Mouse (Mus musculus) splenic B cell, adult 2 months (primary cell): ENCODE results near the gene Mrap.

Source experiments
- DNase-seq: peaks from one replicate; pipeline ENCODE4 v3.0.0-alpha.2; 2011; ENCODE audit warnings: low read depth, low spot score
- H3K27me3 ChIP-seq: 2 replicates; pipeline ENCODE4 v1.6.1; 2012; ENCODE audit warnings: mild to moderate bottlenecking, low read length, moderate library complexity, mixed read lengths; ENCODE audit not compliant: control insufficient read depth, poor library complexity, insufficient read depth, severe bottlenecking
- H3K36me3 ChIP-seq: 2 replicates; pipeline ENCODE4 v1.6.1; 2012; ENCODE audit warnings: mild to moderate bottlenecking, low read length, moderate library complexity, mixed read lengths; ENCODE audit not compliant: control insufficient read depth, poor library complexity, insufficient read depth, severe bottlenecking

Mrap gene

GRCm38 (mm10) chr16:90726600-90727227 lies 11.3 kb upstream of the Mrap start:
- H3K27me3 ChIP-seq = no peaks in the 10 kb centered on the region
- H3K36me3 ChIP-seq = no peaks in the 10 kb centered on the region; the same call in 1 of the 2 replicates
- no peak for DNase-seq

- Histone ChIP-seq H3K36me3 (no peaks in the 10 kb centered on the region), H3K27me3 (no peaks in the 10 kb centered on the region)
- peak; percentile 97 for DNase-seq
These were observed 10.5 kb upstream of the Mrap start, which contains the start of gene Mis18a for GRCm38 (mm10) chr16:90727233-90728115. TSS of gene Mis18a (minus strand) at chr16:90727404.

GRCm38 (mm10) chr16:90735611-90736010 lies 2.4 kb upstream of the Mrap start:
- Histone ChIP-seq H3K27me3 (no peaks in the 10 kb centered on the region), H3K36me3 (no peaks in the 10 kb centered on the region)
- DNase-seq = no peak

- Histone ChIP-seq H3K27me3 (no peaks in the 10 kb centered on the region), H3K36me3 (no peaks in the 10 kb centered on the region)
- no peak for DNase-seq
These were observed 1.2 kb upstream of the Mrap start for GRCm38 (mm10) chr16:90736672-90737270.

DNA sequence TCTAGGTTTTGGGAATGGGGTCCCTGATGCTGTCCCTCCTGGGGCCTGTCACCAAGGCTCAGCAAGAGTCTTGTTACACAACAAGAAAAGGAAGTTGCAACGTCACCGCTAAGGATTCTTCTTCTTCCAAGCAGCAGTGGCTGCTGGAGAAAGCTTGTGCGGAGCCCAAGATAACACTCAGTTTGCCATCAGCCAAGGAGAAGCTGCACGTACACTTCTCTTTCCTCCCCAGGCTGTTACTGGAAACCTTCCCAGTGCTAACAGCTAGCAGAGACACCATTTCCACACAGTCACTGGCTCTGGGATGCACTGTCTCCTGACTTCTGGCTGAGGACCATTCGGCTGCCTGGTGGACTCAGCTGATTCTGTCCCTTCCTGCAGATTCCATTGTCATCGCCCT lies 9.1 kb downstream of the Mrap start:
- Histone ChIP-seq H3K36me3 (no peaks in the 10 kb centered on the region), H3K27me3 (no peaks in the 10 kb centered on the region)
- DNase-seq = no peak

DNA sequence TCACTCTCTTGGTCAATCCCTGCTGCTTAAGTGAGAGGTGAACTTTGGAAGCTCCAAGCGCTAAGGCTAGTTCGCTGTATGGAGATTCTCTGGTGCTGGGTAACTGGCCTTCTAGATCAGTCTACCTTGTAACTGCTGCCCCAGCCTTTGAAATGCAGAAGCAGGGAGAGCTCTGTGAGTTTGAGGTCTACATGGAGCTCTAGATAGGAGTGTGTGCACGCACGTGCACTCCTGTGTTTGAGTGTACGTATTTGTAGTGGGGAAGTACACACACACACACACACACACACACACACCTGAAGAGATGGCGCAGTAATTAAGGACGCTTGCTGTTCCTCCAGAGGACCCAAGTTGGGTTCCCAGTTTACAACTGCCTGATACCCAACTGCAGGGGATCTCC lies 10.2 kb downstream of the Mrap start:
- no peak for DNase-seq
- no peaks in the 10 kb centered on the region for H3K36me3 ChIP-seq
- H3K27me3 ChIP-seq = no peaks in the 10 kb centered on the region

- Histone ChIP-seq H3K27me3 (no peaks in the 10 kb centered on the region), H3K36me3 (peaks cover 1% of the 10 kb centered on the region; the same call in 1 of the 2 replicates)
- DNase-seq = no peak
These were observed 15.5 kb downstream of the Mrap start for GRCm38 (mm10) chr16:90753386-90753941.

- no peak for DNase-seq
- H3K27me3 ChIP-seq = no peaks in the 10 kb centered on the region
- H3K36me3 ChIP-seq = peaks cover 12% of the 10 kb centered on the region
These were observed 21.3 kb downstream of the Mrap start for GRCm38 (mm10) chr16:90759335-90759734.

DNA sequence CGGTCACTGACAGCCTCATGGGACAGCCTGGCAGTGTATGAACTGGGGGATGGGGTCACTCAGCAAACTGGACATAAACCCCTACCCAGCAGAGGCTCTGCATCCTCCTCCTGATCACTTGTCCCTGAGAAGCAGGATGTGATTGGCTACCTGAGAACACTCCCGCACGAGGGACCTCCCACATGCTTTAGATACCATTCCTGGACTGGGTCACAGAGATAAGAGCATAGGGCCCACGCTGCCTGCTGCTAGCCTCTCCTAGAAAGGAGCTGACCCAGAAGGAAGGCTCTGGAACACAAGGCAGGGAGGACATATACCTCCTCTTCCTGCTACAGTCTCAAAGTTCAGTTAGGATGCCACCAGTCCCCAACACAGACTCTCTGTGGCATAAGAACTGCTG lies 22.5 kb downstream of the Mrap start:
- no peak for DNase-seq
- H3K27me3 ChIP-seq = no peaks in the 10 kb centered on the region
- H3K36me3 ChIP-seq = peaks cover 10% of the 10 kb centered on the region

- H3K36me3 ChIP-seq = peaks cover 7% of the 10 kb centered on the region
- no peak for DNase-seq
These were observed 27.3 kb downstream of the Mrap start for GRCm38 (mm10) chr16:90765195-90765877.

DNA sequence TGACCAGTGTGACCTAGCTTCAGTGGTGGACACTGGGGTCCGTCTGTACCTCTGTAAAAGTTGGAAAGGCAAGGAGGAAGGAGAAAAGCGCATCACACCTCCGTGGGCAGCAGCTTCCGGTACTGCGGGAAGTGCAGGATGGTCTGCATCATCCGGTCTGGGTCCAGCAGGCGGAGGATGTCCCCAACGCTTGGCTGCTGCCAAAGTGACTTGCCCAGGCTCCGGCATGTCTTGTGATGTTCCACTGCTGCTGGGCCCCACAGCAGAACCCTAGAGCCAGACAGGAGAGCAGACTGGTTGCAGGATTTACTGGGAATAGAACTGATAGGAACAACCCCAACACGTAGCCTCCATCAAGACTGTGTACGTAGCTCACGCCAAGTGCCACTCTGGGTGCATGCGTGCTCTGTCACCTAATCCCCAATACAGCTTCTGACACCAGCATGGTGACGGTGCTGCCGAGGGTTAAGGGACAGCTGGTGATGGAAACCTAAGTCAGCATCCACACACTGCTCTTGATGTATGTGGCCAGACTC lies 29.0 kb downstream of the Mrap start:
- Histone ChIP-seq H3K27me3 (no peaks in the 10 kb centered on the region), H3K36me3 (peaks cover 4% of the 10 kb centered on the region)
- DNase-seq = no peak

More at GRCm38 (mm10) chr16:90765195-90765877, 27.3 kb downstream of the Mrap start:
- no peaks in the 10 kb centered on the region for H3K27me3 ChIP-seq

GRCm38 (mm10) chr16:90774216-90774615 lies 36.2 kb downstream of the Mrap start:
- Histone ChIP-seq H3K27me3 (no peaks in the 10 kb centered on the region), H3K36me3 (peaks cover 5% of the 10 kb centered on the region)
- DNase-seq = no peak

- peaks cover 8% of the 10 kb centered on the region for H3K36me3 ChIP-seq
- DNase-seq = no peak
- no peaks in the 10 kb centered on the region for H3K27me3 ChIP-seq
These were observed 36.6 kb downstream of the Mrap start for GRCm38 (mm10) chr16:90774646-90775045.

DNA sequence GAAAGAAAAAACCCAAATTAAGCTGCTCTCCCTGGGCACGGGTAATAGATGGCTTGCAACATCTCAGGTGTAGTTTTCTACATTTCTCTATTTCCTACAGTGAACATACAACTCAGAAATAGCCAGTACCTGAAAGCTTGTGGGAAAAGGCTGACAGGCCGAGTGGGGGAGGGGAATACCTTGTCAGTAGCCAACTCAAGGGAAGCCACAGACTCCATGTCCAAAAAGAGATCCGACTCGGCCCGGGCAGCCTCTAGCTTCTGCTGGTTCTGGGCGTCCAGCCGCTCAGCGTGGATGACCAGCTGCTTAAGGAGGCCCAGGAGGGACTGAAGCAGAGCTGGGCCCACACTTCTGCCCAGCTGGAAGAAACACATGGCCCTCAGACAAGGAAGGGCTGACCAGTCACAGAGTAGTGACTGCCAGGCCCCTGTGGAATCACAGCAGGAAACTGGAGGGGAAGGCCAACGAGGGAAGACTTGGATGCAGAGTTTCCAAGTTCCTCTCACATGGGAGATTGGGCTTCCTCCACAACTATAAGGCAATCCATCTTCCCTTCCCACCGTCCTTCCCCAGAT lies 38.0 kb downstream of the Mrap start:
- H3K27me3 ChIP-seq = no peaks in the 10 kb centered on the region
- peaks cover 14% of the 10 kb centered on the region for H3K36me3 ChIP-seq
- no peak for DNase-seq
